Mouse (Mus musculus) liver, adult 2 months (tissue): Measurements from ENCODE around the gene Tgm1.

Experiments
- CTCF ChIP-seq: fragments of 200-500 bp; IDR thresholded peaks from 2 replicates; pipeline ENCODE4 v1.5.1; 2011; ENCODE audit warnings: low read depth, low read length, control low read depth
- POLR2A ChIP-seq: fragments of 200-500 bp; IDR thresholded peaks from 2 replicates; pipeline ENCODE4 v1.6.1; 2011; ENCODE audit warnings: low read length, control low read depth; ENCODE audit not compliant: insufficient read depth; ENCODE audit errors: extremely low read depth

DNA sequence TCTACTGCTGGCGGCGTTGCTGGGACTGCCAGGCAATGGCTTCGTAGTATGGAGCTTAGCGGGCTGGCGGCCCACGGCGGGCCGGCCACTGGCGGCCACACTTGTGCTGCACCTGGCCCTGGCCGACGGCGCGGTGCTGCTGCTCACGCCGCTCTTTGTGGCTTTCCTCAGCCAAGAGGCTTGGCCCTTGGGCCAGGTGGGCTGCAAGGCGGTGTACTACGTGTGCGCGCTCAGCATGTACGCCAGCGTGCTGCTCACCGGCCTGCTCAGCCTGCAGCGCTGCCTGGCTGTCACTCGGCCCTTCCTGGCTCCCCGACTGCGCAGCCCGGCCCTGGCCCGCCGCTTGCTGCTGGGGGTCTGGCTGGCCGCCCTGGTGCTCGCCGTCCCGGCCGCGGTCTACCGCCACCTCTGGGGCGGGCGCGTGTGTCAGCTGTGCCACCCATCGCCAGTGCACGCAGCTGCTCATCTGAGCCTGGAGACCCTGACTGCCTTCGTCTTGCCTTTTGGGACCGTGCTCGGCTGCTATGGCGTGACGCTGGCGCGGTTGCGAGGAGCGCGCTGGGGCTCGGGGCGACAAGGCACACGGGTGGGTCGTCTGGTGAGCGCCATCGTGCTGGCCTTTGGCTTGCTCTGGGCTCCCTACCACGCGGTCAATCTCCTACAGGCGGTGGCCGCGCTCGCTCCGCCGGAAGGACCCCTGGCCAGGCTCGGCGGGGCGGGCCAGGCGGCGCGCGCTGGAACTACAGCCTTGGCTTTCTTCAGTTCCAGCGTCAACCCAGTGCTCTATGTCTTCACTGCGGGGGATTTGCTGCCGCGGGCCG, 48.5 kb upstream of the Tgm1 start:
- TF ChIP-seq POLR2A (no peak), CTCF (peak; percentile 17; the same call in 1 of the 2 replicates)
